Mouse (Mus musculus): ENCODE results near the gene Rela. TPM values are rescaled to one million over a fixed set of nuclear protein-coding genes. Genes with fewer than 3 reads are reported as not detected.

The Rela gene
- polyA plus RNA-seq, 1 experiment from 2014 or later, result 94.7 TPM

DNA sequence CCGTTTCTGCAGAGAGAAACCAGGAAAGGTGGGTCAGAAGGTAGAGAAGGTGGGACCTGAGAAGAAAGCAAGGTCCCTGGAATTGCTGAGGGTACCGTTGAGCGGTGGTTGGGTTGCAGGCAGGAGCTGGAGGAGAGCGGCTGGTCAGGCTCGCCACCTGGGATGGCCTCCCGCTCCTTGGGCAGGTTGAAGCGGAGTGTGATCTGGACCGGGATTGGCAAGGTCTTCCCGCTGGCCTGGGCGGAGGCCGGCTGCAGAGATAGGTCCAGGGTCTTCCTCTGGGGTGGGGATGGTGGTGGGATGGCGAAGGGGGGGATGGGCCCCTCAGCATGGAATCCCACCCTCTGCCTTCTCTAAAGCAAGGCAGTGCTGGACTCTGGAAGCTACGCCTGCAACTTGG is 28.6 kb upstream of the Rela start:
- ChIA-PET CTCF (no interaction called here), POLR2A (no interaction called here)
- H3K27me3 ChIP-seq, result no peaks in the 10 kb centered on the region
- no peak for ATAC-seq
- in situ Hi-C loops (cut with MboI; ENCODE audit: low pct_unique_long_range_greater_than_20kb), result no loop called here
- TF ChIP-seq CTCF (IDR thresholded peaks at IDR 0.05), result no peak
- DNase-seq (ENCODE audit: low read depth, low spot score), result no peak

DNA sequence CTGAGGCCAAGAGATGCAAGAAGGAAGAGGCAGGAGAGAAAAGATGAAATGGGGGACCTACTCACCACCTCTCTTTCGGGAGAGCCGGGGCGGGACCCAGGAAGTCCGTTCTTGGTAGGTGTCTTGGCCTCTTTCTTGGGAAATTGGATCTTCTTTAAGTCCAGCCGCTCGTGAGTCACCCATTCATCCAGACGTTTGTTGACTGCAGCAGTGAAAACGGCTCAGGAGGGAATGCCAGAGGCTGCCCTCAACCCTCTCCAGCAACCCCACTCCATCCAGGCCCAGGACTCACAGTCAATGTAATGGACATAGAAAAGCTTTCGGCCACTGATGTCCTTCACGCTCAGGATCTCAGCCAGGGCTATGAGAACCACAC is 28.1 kb upstream of the Rela start:
- in situ Hi-C loops (cut with MboI; ENCODE audit: low pct_unique_long_range_greater_than_20kb), result no loop called here
- no peaks in the 10 kb centered on the region for H3K27me3 ChIP-seq
- no peak for TF ChIP-seq CTCF (IDR thresholded peaks at IDR 0.05)
- CTCF ChIA-PET, result no interaction called here
- POLR2A ChIA-PET, result no interaction called here
- DNase-seq (ENCODE audit: low read depth, low spot score) (no peak), ATAC-seq (peak; percentile 1)

DNA sequence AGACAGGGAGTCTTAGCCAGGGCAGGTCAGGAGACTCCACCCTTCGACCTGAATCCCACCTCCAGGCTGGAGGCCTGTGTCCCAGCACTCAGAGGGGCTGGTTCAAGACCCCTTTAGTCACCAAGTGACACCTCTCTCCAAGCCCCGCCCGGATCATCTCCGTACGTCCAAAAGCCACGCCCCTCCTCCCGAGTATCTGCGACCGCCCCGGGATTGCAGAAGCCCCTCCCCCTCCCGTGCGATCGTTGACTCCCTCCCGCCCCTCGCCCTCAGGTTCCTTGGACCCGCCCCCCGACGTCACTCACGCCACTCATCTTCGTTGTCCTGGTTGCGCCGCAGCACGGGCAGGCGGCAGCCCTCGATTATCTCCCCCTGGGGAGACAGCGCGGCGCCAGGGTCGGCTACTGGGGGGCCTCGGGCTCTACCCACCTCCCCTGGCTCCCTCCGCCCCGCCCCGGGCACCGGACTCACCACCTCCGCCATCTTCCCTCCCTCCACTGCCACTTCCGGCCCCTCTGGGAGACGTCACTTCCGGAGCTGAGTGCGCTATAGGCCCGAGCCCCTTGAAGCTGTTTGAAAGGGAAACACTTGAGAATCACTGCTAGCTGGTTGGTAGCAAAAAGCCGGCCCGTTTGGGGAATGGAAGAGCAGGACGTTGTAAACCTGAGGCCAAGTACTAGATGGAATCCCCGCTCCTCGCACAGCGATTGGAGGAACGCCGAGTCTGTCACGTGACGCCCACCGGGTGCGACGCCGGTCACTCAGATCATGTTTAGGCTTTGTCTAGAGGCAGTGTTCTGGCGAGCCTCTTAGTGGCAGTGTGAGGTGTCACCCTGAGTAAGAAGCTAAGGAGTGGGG is 27.5 kb upstream of the Rela start, which contains the start of gene Kat5:
Gene Kat5, minus strand, starts transcription at position 691 of the 858 bp plus-strand sequence.
- peak; percentile 78 for ATAC-seq
- no peaks in the 10 kb centered on the region for H3K27me3 ChIP-seq
- CTCF ChIA-PET, result interaction anchor here (1.3 to 1.6 kb wide), 2 partner anchors 11 to 41 kb away, joined by 3 to 4 read pairs; no protein-coding TSS in a partner anchor
- no peak for TF ChIP-seq CTCF (IDR thresholded peaks at IDR 0.05)
- in situ Hi-C loops (cut with MboI; ENCODE audit: low pct_unique_long_range_greater_than_20kb), result no loop called here
- peak; percentile 72 for DNase-seq (ENCODE audit: low read depth, low spot score)
- POLR2A ChIA-PET, result interaction anchor here (0.5 to 1.0 kb wide), 2 partner anchors 23 to 153 kb away, joined by 3 read pairs; no protein-coding TSS in a partner anchor

DNA sequence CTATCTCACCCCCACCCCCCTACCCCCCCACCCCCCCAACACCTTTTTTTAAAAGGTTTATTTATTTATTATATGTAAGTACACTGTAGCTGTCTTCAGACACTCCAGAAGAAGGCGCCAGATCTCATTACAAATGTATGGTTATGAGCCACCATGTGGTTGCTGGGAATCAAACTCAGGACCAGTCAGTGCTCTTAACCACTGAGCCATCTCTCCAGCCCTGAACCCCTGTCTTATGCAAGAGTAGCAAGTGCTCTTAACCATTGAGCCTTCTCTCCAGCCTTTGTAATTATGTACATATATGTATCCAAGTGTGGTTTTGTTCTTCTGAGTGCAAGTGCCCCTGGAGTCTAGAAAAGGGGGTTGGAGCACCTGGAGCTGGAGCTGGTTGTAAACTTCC is 25.3 kb upstream of the Rela start:
- ChIA-PET POLR2A (no interaction called here), CTCF (no interaction called here)
- ATAC-seq (no peak), DNase-seq (ENCODE audit: low read depth, low spot score) (no peak)
- no peak for TF ChIP-seq CTCF (IDR thresholded peaks at IDR 0.05)
- in situ Hi-C loops (cut with MboI; ENCODE audit: low pct_unique_long_range_greater_than_20kb), result no loop called here
- no peaks in the 10 kb centered on the region for H3K27me3 ChIP-seq

DNA sequence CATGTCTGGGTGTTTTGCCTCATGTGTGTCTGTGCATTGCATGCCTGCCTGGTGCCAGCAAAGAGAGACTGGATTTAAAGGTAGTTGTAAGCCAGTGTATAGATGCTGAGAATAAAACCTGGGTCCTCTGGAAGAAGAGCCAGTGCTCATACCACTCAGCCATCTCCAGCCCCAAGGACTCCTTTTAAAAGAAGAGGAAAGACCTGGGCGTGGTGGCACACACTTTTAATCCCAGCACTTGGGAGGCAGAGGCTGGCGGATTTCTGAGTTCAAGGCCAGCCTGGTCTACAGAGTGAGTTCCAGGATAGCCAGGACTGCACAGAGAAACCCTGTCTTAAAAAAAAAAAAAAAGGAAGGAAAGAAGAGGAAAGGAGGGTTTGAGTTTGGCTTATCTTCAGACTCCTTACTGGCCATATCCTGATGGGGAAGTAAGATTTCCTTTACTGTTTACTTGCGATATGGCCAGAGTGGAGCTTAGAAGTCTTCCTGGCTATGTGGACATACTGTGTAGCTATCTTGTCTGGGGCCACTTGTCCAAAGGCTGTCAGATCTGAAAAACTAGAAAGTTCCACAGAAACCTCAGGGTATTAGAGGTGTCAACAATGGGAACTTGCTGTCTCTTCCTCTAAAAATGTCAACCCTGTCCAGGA is 24.4 kb upstream of the Rela start:
- H3K27me3 ChIP-seq, result no peaks in the 10 kb centered on the region
- in situ Hi-C loops (cut with MboI; ENCODE audit: low pct_unique_long_range_greater_than_20kb), result no loop called here
- TF ChIP-seq CTCF (IDR thresholded peaks at IDR 0.05), result no peak
- ChIA-PET CTCF (no interaction called here), POLR2A (no interaction called here)
- ATAC-seq, result no peak
- no peak for DNase-seq (ENCODE audit: low read depth, low spot score)

- CTCF ChIA-PET, result no interaction called here
- ATAC-seq (no peak), DNase-seq (ENCODE audit: low read depth, low spot score) (no peak)
- in situ Hi-C loops (cut with MboI; ENCODE audit: low pct_unique_long_range_greater_than_20kb), result no loop called here
- POLR2A ChIA-PET, result no interaction called here
- peaks cover 2% of the 10 kb centered on the region for H3K27me3 ChIP-seq
- no peak for TF ChIP-seq CTCF (IDR thresholded peaks at IDR 0.05)
Observed at GRCm38 (mm10) chr19:5614953-5615352, 22.3 kb upstream of the Rela start.

- ChIA-PET POLR2A (no interaction called here), CTCF (no interaction called here)
- TF ChIP-seq CTCF (IDR thresholded peaks at IDR 0.05), result no peak
- DNase-seq (ENCODE audit: low read depth, low spot score), result no peak
- in situ Hi-C loops (cut with MboI; ENCODE audit: low pct_unique_long_range_greater_than_20kb), result no loop called here
- peaks cover 5% of the 10 kb centered on the region for H3K27me3 ChIP-seq
- ATAC-seq, result no peak
Observed at GRCm38 (mm10) chr19:5620007-5620406, 17.3 kb upstream of the Rela start.

- ChIA-PET POLR2A (no interaction called here), CTCF (interaction anchor here (1.8 kb wide), 1 partner anchor 12 kb away, joined by 4 read pairs; the partner anchor contains the start of gene Kat5)
- ATAC-seq (no peak), DNase-seq (ENCODE audit: low read depth, low spot score) (no peak)
- peaks cover 5% of the 10 kb centered on the region for H3K27me3 ChIP-seq
- in situ Hi-C loops (cut with MboI; ENCODE audit: low pct_unique_long_range_greater_than_20kb), result no loop called here
- TF ChIP-seq CTCF (IDR thresholded peaks at IDR 0.05), result no peak
Observed at GRCm38 (mm10) chr19:5621884-5622283, 15.4 kb upstream of the Rela start.

DNA sequence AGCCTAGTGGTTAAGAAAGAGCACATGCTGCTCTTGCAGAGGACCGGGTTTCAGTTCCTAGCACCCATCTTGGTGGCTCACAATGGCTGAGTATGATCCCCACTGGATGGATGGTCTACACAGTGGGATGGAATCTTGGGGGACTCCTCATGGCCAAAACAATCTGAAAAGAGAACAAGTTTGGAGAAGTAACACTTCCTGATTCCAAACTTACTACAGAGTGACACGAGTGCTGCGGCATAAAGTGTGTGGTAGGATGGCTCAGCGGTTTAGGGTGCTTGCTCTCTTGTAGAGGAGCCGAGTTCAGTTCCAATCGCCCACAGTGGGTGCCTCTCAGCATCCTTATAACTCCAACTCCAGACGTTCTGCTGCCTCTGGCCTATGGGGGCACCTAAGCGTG is 12.0 kb upstream of the Rela start:
- in situ Hi-C loops (cut with MboI; ENCODE audit: low pct_unique_long_range_greater_than_20kb), result no loop called here
- ChIA-PET CTCF (no interaction called here), POLR2A (no interaction called here)
- DNase-seq (ENCODE audit: low read depth, low spot score) (no peak), ATAC-seq (no peak)
- no peak for TF ChIP-seq CTCF (IDR thresholded peaks at IDR 0.05)
- peaks cover under 1% of the 10 kb centered on the region for H3K27me3 ChIP-seq

DNA sequence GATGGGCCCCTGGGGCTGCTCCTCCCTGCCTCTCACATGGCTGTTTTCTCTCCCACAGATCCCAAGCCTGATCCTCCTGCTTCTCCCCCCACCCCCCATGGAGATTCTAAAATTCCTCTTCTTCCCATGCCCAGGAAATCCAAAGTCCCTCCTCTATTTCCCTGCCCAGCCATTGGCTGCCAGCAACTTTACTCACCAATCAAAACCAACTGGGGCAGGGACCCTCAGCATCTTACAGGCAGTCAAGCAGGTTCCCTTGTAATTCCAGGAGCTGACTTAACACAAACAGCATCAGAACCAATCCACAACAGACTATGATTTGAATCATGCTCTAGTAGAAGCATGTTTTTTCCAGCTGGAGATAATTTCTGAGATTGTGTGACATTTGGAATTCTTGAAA is 7.4 kb upstream of the Rela start:
- no peak for TF ChIP-seq CTCF (IDR thresholded peaks at IDR 0.05)
- ChIA-PET CTCF (no interaction called here), POLR2A (interaction anchor here (0.7 kb wide), 1 partner anchor 237 kb away, joined by 6 read pairs; no protein-coding TSS in a partner anchor)
- no peaks in the 10 kb centered on the region for H3K27me3 ChIP-seq
- no peak for ATAC-seq
- no peak for DNase-seq (ENCODE audit: low read depth, low spot score)
- in situ Hi-C loops (cut with MboI; ENCODE audit: low pct_unique_long_range_greater_than_20kb), result no loop called here

DNA sequence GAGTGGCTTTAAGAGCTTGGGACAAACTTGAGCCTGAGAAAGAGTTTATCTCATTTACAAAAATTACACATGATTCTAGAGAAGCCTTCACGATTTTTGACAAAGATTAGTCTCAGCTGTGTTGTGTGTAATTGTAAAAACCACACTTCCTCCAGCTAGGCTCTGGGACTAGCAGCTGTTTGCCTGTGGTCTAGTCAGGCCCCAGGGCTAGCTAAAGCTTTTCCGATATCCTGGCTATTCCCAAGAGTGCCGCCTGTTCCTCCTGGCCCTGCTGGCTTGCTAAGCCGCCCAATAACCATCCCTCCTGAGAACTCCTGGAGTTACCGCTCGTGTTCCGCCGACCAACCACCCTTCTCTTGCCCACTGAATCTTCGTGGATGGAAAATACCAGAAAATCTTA is 5.2 kb upstream of the Rela start:
- POLR2A ChIA-PET, result no interaction called here
- CTCF ChIA-PET, result no interaction called here
- no peak for DNase-seq (ENCODE audit: low read depth, low spot score)
- no peak for TF ChIP-seq CTCF (IDR thresholded peaks at IDR 0.05)
- no peak for ATAC-seq
- in situ Hi-C loops (cut with MboI; ENCODE audit: low pct_unique_long_range_greater_than_20kb), result no loop called here
- H3K27me3 ChIP-seq, result no peaks in the 10 kb centered on the region

All from Patski (cell line).